Mouse (Mus musculus): ENCODE data around the gene Ggta1. TPM values are rescaled to one million over a fixed set of nuclear protein-coding genes. Genes with fewer than 3 reads are reported as not detected.

Ggta1 gene
- polyA plus RNA-seq, 1 experiment from 2014 or later = 14.6 TPM

GRCm38 (mm10) chr2:35480073-35480472 is 17.0 kb upstream of the Ggta1 start:
- Histone ChIP-seq H3K27ac (ENCODE audit: low read length) (no peak overlapping the region), H3K4me2 (ENCODE audit: low read depth, low read length) (no peak overlapping the region), H3K27me3 (replicated peaks; ENCODE audit: control insufficient read depth, insufficient read depth, low read length) (no peaks in the 10 kb centered on the region), H3K9me3 (ENCODE audit: control insufficient read depth, low read length) (no peaks in the 10 kb centered on the region), H3K9ac (ENCODE audit: low read depth, low read length) (no peak overlapping the region), H3K36me3 (ENCODE audit: control insufficient read depth, insufficient read depth, low read length) (no peaks in the 10 kb centered on the region), H3K4me3 (ENCODE audit: low read length) (no peak overlapping the region), H3K4me1 (ENCODE audit: control insufficient read depth, insufficient read depth, low read length) (0 out of 2 replicates have a peak, but pooled peaks cover 3% of the 10 kb centered on the region)
- WGBS = 55% methylated on average over 3 of the region's 3 CpGs
- ATAC-seq = no peak

DNA sequence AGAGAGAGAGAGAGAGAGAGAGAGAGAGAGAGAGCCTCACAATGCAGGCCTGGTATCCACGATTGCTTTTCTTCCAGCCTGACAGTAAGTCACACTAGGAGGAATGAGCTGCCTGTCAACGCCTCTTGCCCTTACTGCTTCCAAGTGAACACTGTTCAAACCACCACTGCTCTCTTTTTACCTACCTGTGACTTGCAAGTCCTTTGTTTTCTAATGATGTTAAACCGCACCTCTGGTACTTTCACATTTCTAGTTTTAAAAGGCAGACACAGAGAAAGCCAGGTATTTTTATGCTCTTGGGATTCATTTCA is 15.7 kb upstream of the Ggta1 start:
- Histone ChIP-seq H3K9me3 (ENCODE audit: control insufficient read depth, low read length) (no peaks in the 10 kb centered on the region), H3K36me3 (ENCODE audit: control insufficient read depth, insufficient read depth, low read length) (no peaks in the 10 kb centered on the region), H3K4me2 (ENCODE audit: low read depth, low read length) (no peak overlapping the region), H3K9ac (ENCODE audit: low read depth, low read length) (no peak overlapping the region), H3K27ac (ENCODE audit: low read length) (no peak overlapping the region), H3K4me3 (ENCODE audit: low read length) (no peak overlapping the region), H3K27me3 (replicated peaks; ENCODE audit: control insufficient read depth, insufficient read depth, low read length) (no peaks in the 10 kb centered on the region), H3K4me1 (ENCODE audit: control insufficient read depth, insufficient read depth, low read length) (0 out of 2 replicates have a peak, but pooled peaks cover 3% of the 10 kb centered on the region)
- ATAC-seq = no peak
- 67% methylated on average over 3 of the region's 3 CpGs for WGBS

GRCm38 (mm10) chr2:35477999-35478811 is 15.2 kb upstream of the Ggta1 start:
- WGBS = 74% methylated on average over 10 of the region's 10 CpGs
- H3K4me1 ChIP-seq (ENCODE audit: control insufficient read depth, insufficient read depth, low read length) = 0 out of 2 replicates have a peak, but pooled peaks cover 3% of the 10 kb centered on the region
- H3K27me3 ChIP-seq (replicated peaks; ENCODE audit: control insufficient read depth, insufficient read depth, low read length) = no peaks in the 10 kb centered on the region
- no peaks in the 10 kb centered on the region for H3K9me3 ChIP-seq (ENCODE audit: control insufficient read depth, low read length)
- H3K4me3 ChIP-seq (ENCODE audit: low read length) = no peak overlapping the region
- no peak overlapping the region for H3K4me2 ChIP-seq (ENCODE audit: low read depth, low read length)
- no peak overlapping the region for H3K9ac ChIP-seq (ENCODE audit: low read depth, low read length)
- no peak overlapping the region for H3K27ac ChIP-seq (ENCODE audit: low read length)
- ATAC-seq = no peak
- no peaks in the 10 kb centered on the region for H3K36me3 ChIP-seq (ENCODE audit: control insufficient read depth, insufficient read depth, low read length)

- no peak for ATAC-seq
- Histone ChIP-seq H3K9ac (ENCODE audit: low read depth, low read length) (no peak overlapping the region), H3K36me3 (ENCODE audit: control insufficient read depth, insufficient read depth, low read length) (no peaks in the 10 kb centered on the region), H3K9me3 (ENCODE audit: control insufficient read depth, low read length) (no peaks in the 10 kb centered on the region), H3K27ac (ENCODE audit: low read length) (no peak overlapping the region), H3K4me3 (ENCODE audit: low read length) (no peak overlapping the region), H3K27me3 (replicated peaks; ENCODE audit: control insufficient read depth, insufficient read depth, low read length) (no peaks in the 10 kb centered on the region), H3K4me2 (ENCODE audit: low read depth, low read length) (no peak overlapping the region), H3K4me1 (ENCODE audit: control insufficient read depth, insufficient read depth, low read length) (0 out of 2 replicates have a peak, but pooled peaks cover 3% of the 10 kb centered on the region)
- 83% methylated on average over 6 of the region's 6 CpGs for WGBS
These were observed 14.3 kb upstream of the Ggta1 start for GRCm38 (mm10) chr2:35477321-35477720.

GRCm38 (mm10) chr2:35474916-35475315 is 11.9 kb upstream of the Ggta1 start:
- Histone ChIP-seq H3K4me3 (ENCODE audit: low read length) (no peak overlapping the region), H3K4me2 (ENCODE audit: low read depth, low read length) (no peak overlapping the region), H3K36me3 (ENCODE audit: control insufficient read depth, insufficient read depth, low read length) (no peaks in the 10 kb centered on the region), H3K9me3 (ENCODE audit: control insufficient read depth, low read length) (no peaks in the 10 kb centered on the region), H3K27ac (ENCODE audit: low read length) (no peak overlapping the region), H3K4me1 (ENCODE audit: control insufficient read depth, insufficient read depth, low read length) (no peaks in the 10 kb centered on the region), H3K27me3 (replicated peaks; ENCODE audit: control insufficient read depth, insufficient read depth, low read length) (no peaks in the 10 kb centered on the region), H3K9ac (ENCODE audit: low read depth, low read length) (no peak overlapping the region)
- ATAC-seq = no peak
- 83% methylated on average over 1 of the region's 1 CpGs for WGBS

DNA sequence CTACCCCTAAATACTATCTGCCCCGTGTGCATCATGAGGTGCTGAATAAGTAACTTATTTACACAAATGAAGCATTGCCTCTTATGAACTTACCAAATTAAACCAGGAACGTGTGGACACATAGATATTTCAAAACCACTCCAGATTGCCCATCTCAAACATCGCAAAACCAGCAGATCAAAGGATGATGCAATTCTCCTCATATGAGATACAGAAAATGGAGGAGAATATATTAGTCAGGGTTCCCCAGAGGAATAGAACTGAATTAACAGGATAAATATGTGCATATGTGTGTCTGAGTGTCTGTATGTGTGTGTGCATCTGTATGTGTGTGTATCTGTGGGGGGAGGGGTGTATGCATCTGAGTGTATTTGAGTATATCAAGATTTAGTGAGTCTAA is 6.2 kb upstream of the Ggta1 start:
- H3K27ac ChIP-seq (ENCODE audit: low read length) = no peak overlapping the region
- H3K27me3 ChIP-seq (replicated peaks; ENCODE audit: control insufficient read depth, insufficient read depth, low read length) = no peaks in the 10 kb centered on the region
- no peak for ATAC-seq
- no peak overlapping the region for H3K4me3 ChIP-seq (ENCODE audit: low read length)
- H3K36me3 ChIP-seq (ENCODE audit: control insufficient read depth, insufficient read depth, low read length) = no peaks in the 10 kb centered on the region
- H3K9me3 ChIP-seq (ENCODE audit: control insufficient read depth, low read length) = no peaks in the 10 kb centered on the region
- H3K9ac ChIP-seq (ENCODE audit: low read depth, low read length) = no peak overlapping the region
- H3K4me2 ChIP-seq (ENCODE audit: low read depth, low read length) = no peak overlapping the region
- WGBS = 59% methylated on average over 3 of the region's 3 CpGs
- no peaks in the 10 kb centered on the region for H3K4me1 ChIP-seq (ENCODE audit: control insufficient read depth, insufficient read depth, low read length)

- 78% methylated on average over 2 of the region's 2 CpGs for WGBS
- H3K9ac ChIP-seq (ENCODE audit: low read depth, low read length) = no peak overlapping the region
- no peak overlapping the region for H3K4me2 ChIP-seq (ENCODE audit: low read depth, low read length)
- H3K27me3 ChIP-seq (replicated peaks; ENCODE audit: control insufficient read depth, insufficient read depth, low read length) = no peaks in the 10 kb centered on the region
- no peaks in the 10 kb centered on the region for H3K36me3 ChIP-seq (ENCODE audit: control insufficient read depth, insufficient read depth, low read length)
- no peak for ATAC-seq
- H3K4me3 ChIP-seq (ENCODE audit: low read length) = no peak overlapping the region
- no peak overlapping the region for H3K27ac ChIP-seq (ENCODE audit: low read length)
- H3K4me1 ChIP-seq (ENCODE audit: control insufficient read depth, insufficient read depth, low read length) = no peaks in the 10 kb centered on the region; the same call in 1 of the 2 replicates
- H3K9me3 ChIP-seq (ENCODE audit: control insufficient read depth, low read length) = no peaks in the 10 kb centered on the region
These were observed 5.2 kb upstream of the Ggta1 start for GRCm38 (mm10) chr2:35468276-35468675.

- H3K9ac ChIP-seq (ENCODE audit: low read depth, low read length) = no peak overlapping the region
- H3K36me3 ChIP-seq (ENCODE audit: control insufficient read depth, insufficient read depth, low read length) = no peaks in the 10 kb centered on the region
These were observed 4.8 kb upstream of the Ggta1 start for GRCm38 (mm10) chr2:35467855-35468254.

DNA sequence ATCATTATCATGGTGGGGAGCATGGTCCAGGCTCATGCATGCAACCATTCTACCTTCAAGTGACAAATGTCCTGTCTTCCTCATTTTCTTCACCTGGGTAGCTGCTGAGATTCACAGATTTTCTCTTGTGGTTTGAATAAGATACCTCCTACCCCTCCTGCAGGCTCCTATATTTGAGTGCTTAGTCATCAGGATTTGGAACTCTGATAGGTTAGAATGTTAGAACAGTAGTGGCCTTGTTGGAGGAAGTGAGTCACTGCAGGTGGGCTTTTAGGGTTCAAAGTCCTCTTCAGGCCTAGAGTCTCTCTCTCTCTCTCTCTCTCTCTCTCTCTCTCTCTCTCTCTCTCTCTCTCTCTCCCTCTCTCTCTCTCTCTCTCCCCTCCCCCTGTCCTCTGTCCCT is 2.6 kb upstream of the Ggta1 start:
- H3K4me3 ChIP-seq (ENCODE audit: low read length) = no peak overlapping the region
- peaks cover 8% of the 10 kb centered on the region for H3K4me1 ChIP-seq (ENCODE audit: control insufficient read depth, insufficient read depth, low read length)
- no peak for ATAC-seq
- H3K9me3 ChIP-seq (ENCODE audit: control insufficient read depth, low read length) = no peaks in the 10 kb centered on the region
- H3K36me3 ChIP-seq (ENCODE audit: control insufficient read depth, insufficient read depth, low read length) = no peaks in the 10 kb centered on the region
- H3K27ac ChIP-seq (ENCODE audit: low read length) = no peak overlapping the region
- H3K4me2 ChIP-seq (ENCODE audit: low read depth, low read length) = no peak overlapping the region
- H3K27me3 ChIP-seq (replicated peaks; ENCODE audit: control insufficient read depth, insufficient read depth, low read length) = no peaks in the 10 kb centered on the region
- no peak overlapping the region for H3K9ac ChIP-seq (ENCODE audit: low read depth, low read length)

More at GRCm38 (mm10) chr2:35467855-35468254, 4.8 kb upstream of the Ggta1 start:
- Histone ChIP-seq H3K27ac (ENCODE audit: low read length) (no peak overlapping the region), H3K4me3 (ENCODE audit: low read length) (no peak overlapping the region), H3K9me3 (ENCODE audit: control insufficient read depth, low read length) (no peaks in the 10 kb centered on the region), H3K27me3 (replicated peaks; ENCODE audit: control insufficient read depth, insufficient read depth, low read length) (no peaks in the 10 kb centered on the region), H3K4me1 (ENCODE audit: control insufficient read depth, insufficient read depth, low read length) (peaks cover under 1% of the 10 kb centered on the region; the same call in 1 of the 2 replicates), H3K4me2 (ENCODE audit: low read depth, low read length) (no peak overlapping the region)
- no peak for ATAC-seq
- WGBS = 54% methylated on average over 3 of the region's 3 CpGs

- WGBS = 80% methylated on average over 3 of the region's 3 CpGs
- Histone ChIP-seq H3K4me2 (ENCODE audit: low read depth, low read length) (no peak overlapping the region), H3K36me3 (ENCODE audit: control insufficient read depth, insufficient read depth, low read length) (no peaks in the 10 kb centered on the region), H3K9ac (ENCODE audit: low read depth, low read length) (no peak overlapping the region), H3K9me3 (ENCODE audit: control insufficient read depth, low read length) (no peaks in the 10 kb centered on the region), H3K27ac (ENCODE audit: low read length) (no peak overlapping the region), H3K27me3 (replicated peaks; ENCODE audit: control insufficient read depth, insufficient read depth, low read length) (no peaks in the 10 kb centered on the region), H3K4me1 (ENCODE audit: control insufficient read depth, insufficient read depth, low read length) (peaks cover 12% of the 10 kb centered on the region), H3K4me3 (ENCODE audit: low read length) (no peak overlapping the region)
- ATAC-seq = no peak
These were observed 1.5 kb upstream of the Ggta1 start for GRCm38 (mm10) chr2:35464548-35464947.

Data from intestine, embryonic 16.5 days (tissue).